Mouse (Mus musculus) small intestine, adult 2 months (tissue): Measurements from ENCODE around the gene Lman1l. TPM values are rescaled to one million over a fixed set of nuclear protein-coding genes. Genes with fewer than 3 reads are reported as not detected.

Source experiments
- H3K27ac ChIP-seq: fragments of 200-500 bp; 2 replicates; pipeline ENCODE4 v1.5.1; 2012; ENCODE audit warnings: low read depth, low read length, control low read depth, inconsistent platforms; ENCODE audit not compliant: insufficient read depth
- H3K27me3 ChIP-seq: fragments of 200-500 bp; 2 replicates; pipeline ENCODE4 v1.6.1; 2012; ENCODE audit warnings: mild to moderate bottlenecking, moderate library complexity, low read length, inconsistent platforms; ENCODE audit not compliant: control insufficient read depth, insufficient read depth
- H3K36me3 ChIP-seq: fragments of 200-500 bp; 2 replicates; pipeline ENCODE4 v1.6.1; 2012; ENCODE audit warnings: mild to moderate bottlenecking, low read length, control low read depth, inconsistent platforms; ENCODE audit not compliant: control insufficient read depth, insufficient read depth
- H3K4me1 ChIP-seq: fragments of 200-500 bp; 2 replicates; pipeline ENCODE4 v1.6.1; 2012; ENCODE audit warnings: low read length, inconsistent platforms, mixed read lengths; ENCODE audit not compliant: control insufficient read depth, insufficient read depth, insufficient read length
- H3K4me3 ChIP-seq: fragments of 200-500 bp; 2 replicates; pipeline ENCODE4 v1.5.1; 2012; ENCODE audit warnings: low read depth, mild to moderate bottlenecking, control low read depth, inconsistent platforms, low read length, moderate library complexity
- CTCF ChIP-seq: fragments of 200-500 bp; IDR thresholded peaks from 2 replicates; pipeline ENCODE4 v1.5.1; 2012; ENCODE audit warnings: low read depth, mild to moderate bottlenecking, control low read depth, inconsistent platforms, low read length, moderate library complexity, mixed read lengths; ENCODE audit not compliant: insufficient replicate concordance, insufficient read length; ENCODE audit errors: extremely low read depth
- POLR2A ChIP-seq: fragments of 200-500 bp; IDR thresholded peaks from 2 replicates; pipeline ENCODE4 v1.6.1; 2012; ENCODE audit warnings: low read depth, mild to moderate bottlenecking, control low read depth, inconsistent platforms, low read length, moderate library complexity
- WGBS: fragments of 180-500 bp; shearing (Covaris S2); methylation state at CpG from one replicate; pipeline ENCODE4 v1.1.7; 2018; 5-methylcytosine and 5-hydroxymethylcytosine counted together
- polyA plus RNA-seq: library from polyadenylated mRNA; depleted of rRNA; stranded (reverse); fragments of >200 nt; gene quantifications from 2 replicates; pipeline ENCODE4 v1.2.3, GENCODE M21; 2012; rRNA removed

Lman1l gene
- polyA plus RNA-seq, 1 experiment = not detected

DNA sequence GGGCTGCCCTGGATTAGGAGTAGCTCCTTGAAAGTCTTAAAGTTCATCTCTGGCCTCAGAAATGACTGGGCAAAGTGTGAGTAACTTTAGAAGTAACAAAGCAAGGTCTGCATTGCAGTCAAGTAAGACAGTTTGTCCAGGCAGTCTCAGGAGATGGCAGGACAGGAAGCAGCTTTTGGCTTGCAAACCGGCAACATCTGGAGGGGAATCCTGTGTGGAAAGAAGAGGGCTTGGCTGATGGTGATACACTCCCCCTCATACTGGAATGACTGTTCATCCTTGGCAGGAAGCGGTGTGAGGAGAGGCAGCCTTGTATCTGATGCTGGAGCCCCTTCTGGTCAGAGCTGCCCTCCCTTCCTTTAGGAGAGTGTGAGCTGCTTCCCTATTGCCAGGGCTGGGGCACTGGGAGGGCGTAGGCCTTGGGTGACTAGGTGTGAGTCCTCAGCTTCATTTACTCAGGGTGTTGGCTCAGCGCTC is 57.6 kb downstream of the Lman1l start:
- peak overlapping the region; percentile 96 for H3K27ac ChIP-seq
- peaks cover 34% of the 10 kb centered on the region for H3K4me1 ChIP-seq
- WGBS = 15% methylated on average over 4 of the region's 4 CpGs
- H3K27me3 ChIP-seq = no peaks in the 10 kb centered on the region
- peak overlapping the region; percentile 60 for H3K4me3 ChIP-seq
- no peak for TF ChIP-seq CTCF
- peak; percentile 43; the same call in 1 of the 2 replicates for TF ChIP-seq POLR2A
- H3K36me3 ChIP-seq = peaks cover 3% of the 10 kb centered on the region

DNA sequence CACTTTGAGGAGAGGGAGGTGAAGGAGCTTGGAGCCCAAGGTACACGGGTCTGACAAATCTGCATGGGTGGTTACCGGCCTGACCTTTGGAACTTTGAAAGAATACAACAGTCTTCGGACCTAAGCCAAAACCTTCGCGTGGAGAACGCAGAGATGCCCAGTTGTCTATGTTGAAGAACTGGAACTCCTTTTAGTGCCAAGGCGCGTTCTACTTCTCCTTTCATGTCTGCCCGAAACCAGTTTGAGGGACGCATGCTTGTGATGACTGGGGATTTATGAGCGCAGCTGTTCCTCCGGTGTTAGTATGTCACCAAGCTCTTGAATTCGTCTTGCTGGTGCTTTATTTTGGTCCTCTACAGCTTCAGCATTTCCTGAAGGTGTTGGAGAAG is 58.9 kb downstream of the Lman1l start:
- WGBS = 14% methylated on average over 13 of the region's 13 CpGs
- peak overlapping the region; percentile 76 for H3K4me3 ChIP-seq
- no peaks in the 10 kb centered on the region for H3K36me3 ChIP-seq
- H3K27ac ChIP-seq = peak overlapping the region; percentile 96
- H3K4me1 ChIP-seq = peaks cover 29% of the 10 kb centered on the region
- TF ChIP-seq POLR2A (no peak), CTCF (no peak)
- no peaks in the 10 kb centered on the region for H3K27me3 ChIP-seq

DNA sequence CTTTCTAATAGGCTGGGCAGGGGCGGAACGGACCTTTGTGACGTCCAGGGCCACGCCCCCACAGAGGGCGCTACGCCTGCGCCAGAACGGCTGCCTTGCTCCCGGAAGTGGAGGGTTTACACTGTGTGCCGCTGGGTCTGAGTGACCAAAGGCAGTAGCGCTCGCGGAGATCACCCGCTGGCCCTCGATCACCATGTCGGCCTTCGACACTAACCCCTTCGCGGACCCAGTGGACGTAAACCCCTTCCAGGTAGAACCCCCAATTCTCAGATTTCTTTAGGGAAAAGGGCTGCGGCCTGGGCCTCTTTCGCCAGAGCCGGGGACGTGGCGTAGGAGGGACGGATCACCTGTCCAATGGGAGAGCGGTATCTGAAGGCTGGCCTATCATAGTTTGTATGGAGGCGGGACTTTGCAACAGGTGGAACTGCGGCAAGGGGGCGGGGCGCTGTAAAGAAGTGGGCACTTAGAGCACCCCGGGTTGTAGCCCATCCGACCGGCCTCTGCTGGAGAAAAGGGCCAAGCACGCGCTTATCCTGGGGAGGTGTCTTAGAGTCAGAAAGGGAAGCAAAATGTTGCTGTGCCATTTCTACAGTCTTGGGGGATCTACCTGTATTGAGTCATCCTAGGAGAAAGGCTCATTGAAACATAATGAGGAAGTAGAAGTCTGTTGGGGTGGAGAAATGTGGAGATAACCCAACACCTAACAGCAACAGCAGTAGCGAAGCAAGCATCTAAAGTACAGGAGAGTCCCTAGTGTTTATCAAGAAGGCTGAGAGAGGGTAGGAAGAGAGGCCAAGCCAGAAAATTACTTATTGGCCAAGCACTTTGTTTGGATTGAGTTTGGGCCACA is 59.5 kb downstream of the Lman1l start, which contains the start of gene Scamp2:
TSS of gene Scamp2 (plus strand) at position 83 of the 850 bp plus-strand sequence.
- Histone ChIP-seq H3K27me3 (no peaks in the 10 kb centered on the region), H3K4me1 (peaks cover 24% of the 10 kb centered on the region), H3K4me3 (peak within 1 kb of the TSS; percentile 76), H3K36me3 (no peaks in the 10 kb centered on the region), H3K27ac (peak within 1 kb of the TSS; percentile 96)
- TF ChIP-seq CTCF (no peak), POLR2A (peak; percentile 88)
- 1% methylated on average over 37 of the region's 37 CpGs for WGBS

DNA sequence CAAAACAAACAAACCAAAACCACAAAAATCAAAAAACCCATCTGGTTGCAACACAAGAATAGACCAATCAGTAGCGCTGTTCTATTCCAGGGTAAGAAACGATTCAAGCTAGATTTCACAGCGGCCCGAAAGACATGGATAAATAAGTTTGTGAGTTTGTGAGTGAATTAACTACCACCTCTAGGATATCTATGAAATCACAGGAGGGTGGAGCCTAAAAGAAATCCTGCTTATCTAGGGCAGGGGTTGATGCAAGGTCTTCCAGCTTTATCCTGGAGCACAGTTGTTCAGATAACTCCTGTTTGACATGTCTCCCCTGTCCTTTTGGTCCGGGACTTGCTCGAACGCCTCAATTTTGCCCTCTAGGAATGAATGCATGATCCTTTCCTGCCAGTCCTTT is 60.3 kb downstream of the Lman1l start:
- Histone ChIP-seq H3K4me1 (peaks cover 16% of the 10 kb centered on the region), H3K27me3 (no peaks in the 10 kb centered on the region), H3K27ac (peak overlapping the region; percentile 27), H3K36me3 (no peaks in the 10 kb centered on the region), H3K4me3 (peak overlapping the region; percentile 17; the same call in 1 of the 2 replicates)
- TF ChIP-seq POLR2A (no peak), CTCF (no peak)
- WGBS = 24% methylated on average over 7 of the region's 7 CpGs

DNA sequence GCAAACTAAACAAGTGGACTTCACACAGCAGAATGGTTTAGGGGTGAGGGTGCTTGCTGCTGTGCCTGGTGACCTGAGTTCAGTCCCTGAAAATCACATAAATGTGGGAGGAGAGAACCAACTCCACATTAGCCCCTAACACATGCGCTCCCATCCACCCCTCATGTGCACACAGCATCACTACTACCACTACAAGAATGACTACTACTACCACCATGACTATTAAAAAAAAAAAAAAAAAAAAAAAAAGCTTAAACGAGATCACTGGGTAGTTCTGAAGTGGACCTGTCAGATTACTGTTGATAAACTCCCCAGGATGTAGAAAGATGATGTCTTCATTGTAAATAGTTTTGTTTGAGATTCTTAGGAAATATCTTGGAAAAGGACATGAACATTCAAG is 61.0 kb downstream of the Lman1l start:
- Histone ChIP-seq H3K27me3 (no peaks in the 10 kb centered on the region), H3K4me3 (no peak overlapping the region), H3K4me1 (peaks cover 11% of the 10 kb centered on the region), H3K27ac (no peak overlapping the region), H3K36me3 (no peaks in the 10 kb centered on the region)
- no peak for TF ChIP-seq POLR2A
- no peak for TF ChIP-seq CTCF
- 62% methylated on average over 2 of the region's 2 CpGs for WGBS

DNA sequence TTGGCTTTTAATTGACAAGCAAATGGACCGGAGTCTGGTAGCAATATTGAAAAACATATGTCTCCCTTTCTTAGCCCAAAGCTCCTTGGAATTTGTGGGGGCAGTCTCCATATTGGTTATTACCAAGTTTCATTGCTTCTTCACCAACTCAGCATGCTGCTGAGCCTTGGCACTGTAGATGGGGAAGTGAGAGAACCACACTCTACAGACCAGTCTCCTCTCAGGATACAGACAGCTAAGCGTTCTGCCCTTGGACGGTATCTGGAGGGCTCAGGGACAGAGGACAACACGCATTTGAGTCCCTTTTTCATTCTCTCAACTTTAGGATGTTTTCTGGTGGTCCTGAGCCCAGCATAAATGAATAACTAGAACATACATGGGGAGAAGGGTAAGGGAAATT is 61.9 kb downstream of the Lman1l start:
- Histone ChIP-seq H3K4me3 (no peak overlapping the region), H3K36me3 (no peaks in the 10 kb centered on the region), H3K4me1 (peaks cover 11% of the 10 kb centered on the region), H3K27ac (no peak overlapping the region), H3K27me3 (no peaks in the 10 kb centered on the region)
- 88% methylated on average over 4 of the region's 4 CpGs for WGBS
- TF ChIP-seq CTCF (no peak), POLR2A (no peak)

DNA sequence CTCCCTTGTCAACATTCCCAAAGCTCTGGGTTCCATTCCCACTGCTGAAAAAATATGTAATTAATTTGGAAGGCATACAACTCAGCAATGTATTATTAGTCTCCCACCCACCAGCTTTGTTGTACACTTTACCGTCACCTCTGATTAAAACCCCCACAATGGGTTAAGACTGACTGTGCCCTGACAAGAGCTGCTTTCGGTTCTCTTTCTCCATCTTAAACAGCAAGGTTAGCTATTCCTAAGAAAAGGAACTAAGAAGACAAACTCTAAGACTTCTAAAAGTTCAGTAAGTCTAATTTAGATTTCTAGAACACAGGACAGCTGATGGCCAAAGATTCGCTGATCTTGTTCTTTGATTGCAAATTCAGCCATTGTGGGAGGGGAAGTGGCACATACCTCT is 63.4 kb downstream of the Lman1l start:
- peaks cover 11% of the 10 kb centered on the region for H3K4me1 ChIP-seq
- 85% methylated on average over 3 of the region's 3 CpGs for WGBS
- no peaks in the 10 kb centered on the region for H3K27me3 ChIP-seq
- H3K4me3 ChIP-seq = no peak overlapping the region
- H3K27ac ChIP-seq = no peak overlapping the region
- TF ChIP-seq POLR2A (no peak), CTCF (no peak)
- no peaks in the 10 kb centered on the region for H3K36me3 ChIP-seq

Other genes starting within 250 kb of the Lman1l start
- 10.3 and 14.2 TPM in 2 replicates for gene Ppcdc, start 180.7 kb downstream of the Lman1l start, polyA plus RNA-seq
- 104 and 119 TPM in 2 replicates for gene Scamp5, start 152.7 kb downstream of the Lman1l start, polyA plus RNA-seq
- 1.2 and 10.5 TPM in 2 replicates for gene Rpp25, start 116.7 kb downstream of the Lman1l start, polyA plus RNA-seq
- gene Cox5a, start 99.5 kb downstream of the Lman1l start, polyA plus RNA-seq = 952 and 1,569 TPM in 2 replicates
- 6.0 and 8.2 TPM in 2 replicates for gene Fam219b, start 83.2 kb downstream of the Lman1l start, polyA plus RNA-seq
- gene Mpi, start 68.0 kb downstream of the Lman1l start, polyA plus RNA-seq = 51.8 and 117 TPM in 2 replicates
- 89.7 and 207 TPM in 2 replicates for gene Scamp2, start 59.8 kb downstream of the Lman1l start, polyA plus RNA-seq
- gene Ulk3, start 31.3 kb downstream of the Lman1l start, polyA plus RNA-seq = 8.7 and 14.0 TPM in 2 replicates
- not detected in 2 replicates for gene Cplx3, start 14.5 kb downstream of the Lman1l start, polyA plus RNA-seq
- gene Csk, start 32.9 kb upstream of the Lman1l start, polyA plus RNA-seq = 52.1 and 95.9 TPM in 2 replicates
- not detected in 2 replicates for gene Cyp1a2, start 62.9 kb upstream of the Lman1l start, polyA plus RNA-seq
- gene Cyp1a1, start 67.2 kb upstream of the Lman1l start, polyA plus RNA-seq = 0.51 and 0.79 TPM in 2 replicates
- 3.7 and 8.0 TPM in 2 replicates for gene Edc3, start 87.8 kb upstream of the Lman1l start, polyA plus RNA-seq
- gene Clk3, start 145.1 kb upstream of the Lman1l start, polyA plus RNA-seq = 30.7 and 66.1 TPM in 2 replicates
- 5.8 and 13.6 TPM in 2 replicates for gene Arid3b, start 216.0 kb upstream of the Lman1l start, polyA plus RNA-seq